Mouse (Mus musculus) ES-Bruce4 (cell line): Measurements from ENCODE around the gene Kirrel3. TPM values are rescaled to one million over a fixed set of nuclear protein-coding genes. Genes with fewer than 3 reads are reported as not detected.

Source experiments
- H3K27ac ChIP-seq: 2 replicates; pipeline ENCODE4 v1.5.1; 2012; ENCODE audit warnings: low read length, inconsistent platforms; ENCODE audit not compliant: insufficient read depth
- H3K27me3 ChIP-seq: 2 replicates; pipeline ENCODE4 v1.6.1; 2012; ENCODE audit warnings: mild to moderate bottlenecking, low read length, inconsistent platforms; ENCODE audit not compliant: control insufficient read depth, poor library complexity, insufficient read depth, severe bottlenecking
- H3K36me3 ChIP-seq: 2 replicates; pipeline ENCODE4 v1.6.1; 2012; ENCODE audit warnings: inconsistent platforms, mild to moderate bottlenecking, low read length, moderate library complexity; ENCODE audit not compliant: control insufficient read depth, poor library complexity, insufficient read depth, severe bottlenecking
- H3K4me1 ChIP-seq: one replicate; pipeline ENCODE4 v1.8.1; 2011; ENCODE audit warnings: low read length; ENCODE audit not compliant: control insufficient read depth, insufficient read depth
- H3K4me3 ChIP-seq: 2 replicates; pipeline ENCODE4 v1.5.1; 2011; ENCODE audit warnings: low read depth, mild to moderate bottlenecking, low read length
- H3K9ac ChIP-seq: 2 replicates; pipeline ENCODE4 v1.6.1; 2012; ENCODE audit warnings: low read depth, mild to moderate bottlenecking, inconsistent platforms; ENCODE audit not compliant: poor library complexity, severe bottlenecking
- H3K9me3 ChIP-seq: replicated peaks from 2 replicates; pipeline ENCODE4 v1.6.1; 2012; ENCODE audit warnings: mild to moderate bottlenecking, low read length, inconsistent platforms; ENCODE audit not compliant: control insufficient read depth, poor library complexity, insufficient read depth, severe bottlenecking
- CTCF ChIP-seq: IDR thresholded peaks from one replicate; pipeline ENCODE4 v1.8.1; 2011; ENCODE audit warnings: low read depth, low read length
- EP300 ChIP-seq: IDR thresholded peaks from 2 replicates; pipeline ENCODE4 v1.6.1; 2011; ENCODE audit warnings: low read depth, low read length; ENCODE audit not compliant: insufficient read depth
- POLR2A ChIP-seq: IDR thresholded peaks from one replicate; pipeline ENCODE4 v1.8.1; 2011; ENCODE audit warnings: low read length; ENCODE audit not compliant: insufficient read depth
- polyA plus RNA-seq: library from polyadenylated mRNA; stranded (reverse); fragments of >200 nt; gene quantifications from 2 replicates; pipeline ENCODE4 v1.2.4, GENCODE M21; 2011; ENCODE audit warnings: low read depth; ENCODE audit not compliant: missing spikeins, insufficient read depth, insufficient read length

Gene Kirrel3
- polyA plus RNA-seq, 1 experiment, result 0.52 TPM

DNA sequence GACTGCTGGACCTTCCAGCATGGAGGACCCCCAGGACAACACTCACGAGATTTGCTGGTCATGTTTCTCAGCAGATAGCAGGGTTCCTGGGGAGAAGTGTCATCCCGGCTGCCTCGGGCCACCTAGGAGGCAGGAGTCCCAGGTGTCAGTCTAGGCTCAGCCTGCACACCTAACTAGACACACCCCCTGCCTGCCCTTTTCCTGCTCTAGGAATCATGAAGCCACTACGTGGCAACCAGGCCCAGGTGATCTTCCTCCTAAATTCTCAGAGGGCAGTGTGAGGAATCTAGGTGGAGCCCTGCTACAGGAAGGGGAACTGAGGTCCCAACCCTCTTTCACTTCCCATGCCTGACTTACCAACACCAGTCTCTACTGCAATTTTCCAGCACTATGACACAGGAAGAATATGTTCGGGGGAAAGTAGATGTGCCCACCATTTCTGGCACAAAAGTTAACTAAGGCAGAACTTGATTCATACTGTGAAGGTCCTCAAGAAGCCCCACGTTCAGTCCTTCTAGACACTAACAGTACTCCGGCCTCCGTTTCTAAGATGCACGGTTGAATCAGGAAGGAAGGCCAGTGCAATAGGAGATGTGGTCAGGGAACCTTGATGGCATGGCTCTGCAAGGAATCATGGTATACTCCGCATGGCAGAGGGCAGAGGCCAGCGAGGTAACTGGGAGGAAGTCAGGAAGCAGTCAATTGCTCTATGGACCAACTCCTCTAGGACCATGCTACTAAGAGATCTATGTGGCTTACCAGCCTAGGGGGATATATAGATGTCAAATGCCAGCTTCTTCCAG lies 570.0 kb downstream of the Kirrel3 start:
- Histone ChIP-seq H3K9me3 (no peaks in the 10 kb centered on the region), H3K36me3 (no peaks in the 10 kb centered on the region), H3K27me3 (no peaks in the 10 kb centered on the region), H3K27ac (no peak overlapping the region), H3K4me1 (no peaks in the 10 kb centered on the region), H3K4me3 (no peak overlapping the region), H3K9ac (no peak overlapping the region)
- TF ChIP-seq POLR2A, result no peak
- no peak for TF ChIP-seq EP300
- TF ChIP-seq CTCF, result no peak

DNA sequence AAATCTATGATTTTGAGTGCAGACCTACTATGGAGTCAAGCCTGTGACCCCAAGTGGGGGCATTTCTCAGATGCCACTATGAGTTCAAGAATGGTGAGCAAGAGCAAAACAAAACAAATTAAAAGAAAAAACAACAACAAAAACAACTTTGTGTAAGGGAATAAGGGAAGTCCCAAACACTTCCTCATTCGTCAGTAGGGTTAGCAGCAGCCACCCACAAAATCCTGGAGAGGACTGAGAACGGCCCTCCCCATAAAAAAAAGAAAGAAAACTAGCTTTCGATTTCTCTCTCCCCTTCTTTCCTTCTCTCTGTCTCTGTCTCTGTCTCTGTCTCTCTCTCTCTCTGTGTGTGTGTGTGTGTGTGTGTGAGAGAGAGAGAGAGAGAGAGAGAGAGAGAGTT lies 570.9 kb downstream of the Kirrel3 start:
- H3K27me3 ChIP-seq, result no peaks in the 10 kb centered on the region

DNA sequence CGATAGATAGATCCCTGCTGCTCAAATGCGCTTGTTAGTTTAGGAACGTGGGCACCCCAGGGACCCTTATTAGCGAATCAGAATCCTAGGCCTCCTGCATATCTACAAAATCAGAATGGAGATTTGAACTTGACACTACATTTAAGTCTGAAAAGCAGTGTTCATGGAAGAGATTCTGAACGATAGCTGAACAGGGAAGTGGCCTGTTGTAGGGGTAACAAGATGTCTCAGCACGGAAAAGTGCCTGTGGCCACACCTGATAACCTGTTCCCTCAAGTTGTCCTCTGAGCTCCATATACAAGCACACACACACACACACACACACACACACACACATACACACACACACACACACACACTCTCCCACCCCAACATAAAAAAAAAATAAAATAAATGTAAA lies 571.9 kb downstream of the Kirrel3 start:
- no peak overlapping the region for H3K9ac ChIP-seq
- no peaks in the 10 kb centered on the region for H3K27me3 ChIP-seq
- H3K4me1 ChIP-seq, result no peaks in the 10 kb centered on the region
- no peaks in the 10 kb centered on the region for H3K36me3 ChIP-seq
- no peak overlapping the region for H3K4me3 ChIP-seq
- TF ChIP-seq CTCF, result no peak
- no peak for TF ChIP-seq EP300
- TF ChIP-seq POLR2A, result no peak
- H3K9me3 ChIP-seq, result no peaks in the 10 kb centered on the region
- H3K27ac ChIP-seq, result no peak overlapping the region

More for the DNA sequence above, 570.9 kb downstream of the Kirrel3 start:
- H3K4me1 ChIP-seq, result no peaks in the 10 kb centered on the region
- no peaks in the 10 kb centered on the region for H3K9me3 ChIP-seq
- TF ChIP-seq POLR2A (no peak), CTCF (no peak), EP300 (no peak)
- H3K27ac ChIP-seq, result no peak overlapping the region
- H3K36me3 ChIP-seq, result no peaks in the 10 kb centered on the region
- H3K4me3 ChIP-seq, result no peak overlapping the region
- H3K9ac ChIP-seq, result no peak overlapping the region

DNA sequence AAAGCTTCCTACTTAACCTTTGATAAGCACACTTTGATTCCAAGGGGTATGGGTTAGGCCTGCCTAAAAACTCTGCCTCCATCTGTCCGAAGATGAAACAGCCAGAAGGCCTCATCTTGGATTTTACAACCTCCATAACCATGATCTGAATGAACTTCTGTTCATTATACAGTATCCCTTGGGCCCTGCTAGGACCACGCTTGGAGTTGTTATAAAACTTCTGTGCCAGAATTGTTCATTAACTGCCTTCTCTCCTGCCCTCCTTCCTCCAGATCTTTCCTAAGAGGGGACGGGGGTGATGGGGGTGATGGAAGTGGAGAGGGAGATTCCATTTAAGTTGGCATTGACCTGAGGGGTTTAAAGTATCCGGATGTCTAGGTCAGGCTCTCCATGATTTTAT lies 572.5 kb downstream of the Kirrel3 start:
- Histone ChIP-seq H3K4me3 (no peak overlapping the region), H3K4me1 (no peaks in the 10 kb centered on the region), H3K9ac (no peak overlapping the region), H3K27me3 (no peaks in the 10 kb centered on the region), H3K27ac (no peak overlapping the region), H3K36me3 (no peaks in the 10 kb centered on the region), H3K9me3 (peaks cover 5% of the 10 kb centered on the region; the same call in 1 of the 2 replicates)
- TF ChIP-seq POLR2A (no peak), EP300 (no peak), CTCF (no peak)

DNA sequence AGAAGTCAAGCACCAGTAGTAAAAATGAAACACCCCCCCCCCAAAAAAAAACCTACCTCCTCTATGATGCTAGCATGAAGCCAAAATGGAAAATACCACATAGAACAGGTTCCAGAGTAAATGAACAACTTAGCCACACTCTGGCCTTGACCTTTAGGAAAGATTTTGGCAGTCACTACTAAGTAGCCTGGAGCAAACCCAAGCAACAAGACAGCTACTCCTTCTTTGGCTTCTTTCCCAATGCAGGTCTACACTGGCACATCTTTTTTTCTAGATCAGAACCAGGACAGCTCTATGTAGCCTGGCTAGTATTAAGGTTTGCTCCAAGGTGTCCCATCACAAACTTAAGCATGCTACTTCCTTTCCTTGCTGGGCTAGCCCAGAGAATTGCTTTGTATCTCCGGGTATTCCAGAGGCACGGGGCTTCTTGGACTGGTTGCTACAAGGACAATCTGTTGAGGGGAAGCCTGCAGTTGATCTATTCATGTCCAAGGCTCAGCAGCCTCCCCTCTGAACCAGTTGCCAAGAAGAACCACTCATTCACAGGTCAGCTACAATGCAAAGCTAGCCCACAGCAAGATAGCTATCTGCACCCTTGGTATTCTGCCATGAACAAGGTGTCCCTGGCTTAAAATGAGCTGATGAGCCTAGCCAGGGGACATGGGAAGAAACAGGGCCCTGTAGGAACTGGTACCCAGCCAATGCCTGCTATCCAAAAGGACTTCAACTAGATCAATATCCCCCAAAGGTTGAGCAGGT lies 573.1 kb downstream of the Kirrel3 start:
- Histone ChIP-seq H3K27ac (no peak overlapping the region), H3K36me3 (no peaks in the 10 kb centered on the region), H3K9me3 (peaks cover 10% of the 10 kb centered on the region), H3K27me3 (no peaks in the 10 kb centered on the region), H3K4me3 (no peak overlapping the region), H3K4me1 (no peaks in the 10 kb centered on the region), H3K9ac (no peak overlapping the region)
- TF ChIP-seq CTCF (no peak), EP300 (no peak), POLR2A (no peak)

DNA sequence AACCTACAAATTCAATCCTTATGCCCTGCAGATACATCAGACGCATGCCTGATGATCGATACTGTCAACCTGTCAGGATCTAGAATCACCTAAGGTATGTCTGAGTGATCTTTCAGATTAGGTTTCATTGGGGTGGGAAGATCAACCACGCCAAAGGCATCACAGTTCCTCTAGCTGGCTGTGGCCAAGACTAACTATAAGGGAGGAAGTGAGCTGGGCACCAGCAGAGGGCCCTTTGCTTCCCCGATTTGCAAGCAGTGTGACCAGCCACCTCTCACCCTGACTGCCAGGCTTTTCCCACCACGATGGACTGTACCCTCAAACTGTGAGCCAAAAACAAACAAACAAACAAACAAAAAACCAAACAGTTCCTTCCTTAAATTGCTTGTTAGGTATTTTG lies 574.2 kb downstream of the Kirrel3 start:
- no peaks in the 10 kb centered on the region for H3K27me3 ChIP-seq
- no peak overlapping the region for H3K27ac ChIP-seq
- H3K4me3 ChIP-seq, result no peak overlapping the region
- peaks cover 11% of the 10 kb centered on the region for H3K9me3 ChIP-seq
- TF ChIP-seq EP300 (no peak), POLR2A (no peak), CTCF (no peak)
- no peaks in the 10 kb centered on the region for H3K36me3 ChIP-seq
- no peak overlapping the region for H3K9ac ChIP-seq
- H3K4me1 ChIP-seq, result no peaks in the 10 kb centered on the region
